Mouse (Mus musculus) cerebellum, adult 2 months (tissue): ENCODE results near the gene Ash1l. TPM values are rescaled to one million over a fixed set of nuclear protein-coding genes. Genes with fewer than 3 reads are reported as not detected.

Source experiments
- DNase-seq, 2 experiments: peaks; one replicate each; pipeline ENCODE4 v3.0.0; 2021
- H3K27ac ChIP-seq: fragments of 200-500 bp; 2 replicates; pipeline ENCODE4 v1.5.1; 2012; ENCODE audit warnings: low read length, control low read depth, inconsistent platforms; ENCODE audit not compliant: insufficient read depth
- H3K27me3 ChIP-seq: fragments of 200-500 bp; 2 replicates; pipeline ENCODE4 v1.6.1; 2012; ENCODE audit warnings: inconsistent platforms, mild to moderate bottlenecking, low read length, moderate library complexity; ENCODE audit not compliant: control insufficient read depth, insufficient read depth
- H3K4me1 ChIP-seq: fragments of 200-500 bp; 2 replicates; pipeline ENCODE4 v1.6.1; 2011; ENCODE audit warnings: low read length; ENCODE audit not compliant: control insufficient read depth, insufficient read depth
- H3K4me3 ChIP-seq: fragments of 200-500 bp; replicated peaks from 2 replicates; pipeline ENCODE3; 2011; ENCODE audit warnings: mild to moderate bottlenecking, low read depth, low read length, control low read depth; ENCODE audit not compliant: insufficient read depth
- CTCF ChIP-seq: fragments of 200-500 bp; IDR thresholded peaks from 2 replicates; pipeline ENCODE4 v1.5.1; 2011; ENCODE audit warnings: low read depth, mild to moderate bottlenecking, control low read depth, low read length, moderate library complexity, borderline replicate concordance; ENCODE audit not compliant: insufficient read depth
- POLR2A ChIP-seq: fragments of 200-500 bp; IDR thresholded peaks from 2 replicates; pipeline ENCODE4 v1.6.1; 2011; ENCODE audit warnings: low read length, control low read depth, borderline replicate concordance; ENCODE audit not compliant: insufficient read depth
- WGBS: fragments of 180-500 bp; shearing (Covaris S2); methylation state at CpG from one replicate; pipeline ENCODE4 v1.1.7; 2018; 5-methylcytosine and 5-hydroxymethylcytosine counted together
- polyA plus RNA-seq: library from polyadenylated mRNA; depleted of rRNA; stranded (reverse); fragments of >200 nt; gene quantifications from 2 replicates; pipeline ENCODE4 v1.2.3, GENCODE M21; 2012; rRNA removed

The Ash1l gene
- polyA plus RNA-seq, 1 experiment, result 32.2 TPM

DNA sequence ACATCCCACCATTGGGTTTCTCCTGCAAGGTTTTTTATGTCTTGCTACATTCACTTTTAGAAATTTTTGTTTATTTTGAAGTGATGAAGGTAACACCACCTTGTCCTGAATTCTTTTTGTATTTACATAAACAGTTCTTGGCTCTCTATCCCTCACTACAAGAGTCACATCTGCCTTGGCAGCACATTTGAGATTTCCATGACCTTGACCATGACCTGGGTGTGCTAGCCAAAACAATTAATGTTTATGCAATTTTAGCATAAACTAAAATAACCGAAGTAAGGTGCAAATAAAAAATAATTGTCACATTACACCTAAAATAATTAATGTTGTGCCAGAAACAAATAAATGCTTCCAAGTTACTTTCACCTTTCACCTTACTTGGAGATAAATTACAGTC, 157.7 kb downstream of the Ash1l start:
- Histone ChIP-seq H3K4me3 (no peak overlapping the region), H3K4me1 (no peaks in the 10 kb centered on the region), H3K27ac (no peak overlapping the region), H3K27me3 (no peaks in the 10 kb centered on the region; the same call in 1 of the 2 replicates)
- no peak for DNase-seq
- WGBS, result 51% methylated on average over 1 of the region's 1 CpGs
- TF ChIP-seq POLR2A, result no peak
- no peak for TF ChIP-seq CTCF

- Histone ChIP-seq H3K27ac (no peak overlapping the region), H3K4me1 (no peaks in the 10 kb centered on the region), H3K27me3 (no peaks in the 10 kb centered on the region; the same call in 1 of the 2 replicates), H3K4me3 (no peak overlapping the region)
- 91% methylated on average over 4 of the region's 4 CpGs for WGBS
- no peak for TF ChIP-seq POLR2A
- TF ChIP-seq CTCF, result no peak
- no peak for DNase-seq
Measured at GRCm38 (mm10) chr3:89113058-89113457, 162.6 kb downstream of the Ash1l start.

DNA sequence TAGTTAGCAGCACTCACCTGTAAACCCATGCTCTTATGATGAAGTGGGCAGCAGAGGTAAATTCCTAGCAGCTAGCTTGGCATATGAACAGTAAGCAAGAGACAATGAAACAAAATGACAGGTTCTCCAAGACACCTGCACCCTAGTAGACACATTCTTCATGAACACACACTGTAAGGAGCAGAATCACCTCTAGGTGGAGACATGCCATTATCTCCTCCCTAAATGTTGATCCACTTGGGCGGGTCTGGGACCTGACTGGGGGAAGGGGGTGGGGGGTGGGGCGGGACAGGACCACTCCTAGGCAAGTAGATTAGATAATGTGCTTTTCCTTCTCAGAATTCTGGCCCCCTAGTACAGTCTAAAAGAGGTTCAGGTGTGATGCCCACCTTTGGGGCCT, 165.1 kb downstream of the Ash1l start:
- Histone ChIP-seq H3K4me1 (no peaks in the 10 kb centered on the region), H3K27me3 (no peaks in the 10 kb centered on the region), H3K4me3 (no peak overlapping the region), H3K27ac (no peak overlapping the region)
- WGBS, result 4% methylated on average over 2 of the region's 2 CpGs
- peak in 1 of 2 experiments; percentile 38 for DNase-seq
- TF ChIP-seq POLR2A (no peak), CTCF (peak; percentile 46; the same call in 1 of the 2 replicates)

DNA sequence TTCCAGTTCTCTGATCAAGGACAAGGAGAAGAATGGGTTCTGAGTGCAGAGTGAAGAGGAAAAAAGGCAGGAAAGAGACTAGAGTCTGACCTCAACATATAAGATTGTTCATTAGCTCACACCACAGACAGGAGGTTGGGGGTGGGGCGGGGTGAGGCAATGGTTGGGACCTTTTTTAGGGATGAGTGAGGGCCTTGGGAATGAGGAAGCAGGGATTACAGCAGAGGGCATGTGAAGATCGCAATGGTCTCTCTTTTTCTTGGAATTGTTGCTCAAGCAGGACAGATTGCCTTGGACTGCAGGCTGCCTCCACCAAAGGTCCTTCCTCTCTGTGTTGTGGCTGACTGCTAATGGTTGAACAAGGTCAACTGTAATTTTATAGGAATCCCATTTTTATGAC, 172.9 kb downstream of the Ash1l start:
- no peak for DNase-seq
- Histone ChIP-seq H3K27ac (no peak overlapping the region), H3K4me1 (no peaks in the 10 kb centered on the region), H3K27me3 (no peaks in the 10 kb centered on the region), H3K4me3 (no peak overlapping the region)
- 79% methylated on average over 2 of the region's 2 CpGs for WGBS
- TF ChIP-seq POLR2A, result no peak
- no peak for TF ChIP-seq CTCF

- no peak overlapping the region for H3K27ac ChIP-seq
- no peak for DNase-seq
- no peak overlapping the region for H3K4me3 ChIP-seq
- no peak for TF ChIP-seq CTCF
- no peak for TF ChIP-seq POLR2A
- no peaks in the 10 kb centered on the region for H3K4me1 ChIP-seq
- 60% methylated on average over 3 of the region's 3 CpGs for WGBS
- no peaks in the 10 kb centered on the region for H3K27me3 ChIP-seq
Measured at GRCm38 (mm10) chr3:89124241-89124640, 173.8 kb downstream of the Ash1l start.

DNA sequence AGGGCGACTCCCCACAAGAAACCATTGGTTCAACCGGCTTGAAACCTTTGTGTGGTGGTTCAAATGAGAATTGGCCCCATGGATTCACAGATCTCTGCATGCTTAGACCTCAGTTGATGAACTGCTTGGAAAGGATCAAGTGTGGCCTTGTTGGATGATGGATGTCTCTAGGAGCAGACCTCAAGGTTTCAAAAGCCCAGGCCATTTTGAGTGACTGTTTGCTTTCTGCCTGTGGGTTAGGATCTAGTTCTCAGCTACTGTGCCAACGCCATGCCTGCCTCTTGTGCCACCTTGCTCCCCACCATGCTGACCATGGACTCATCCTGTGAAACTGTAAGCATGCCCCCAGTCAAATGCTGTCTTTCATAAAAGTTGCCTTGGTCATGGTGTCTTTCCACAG, 175.6 kb downstream of the Ash1l start:
- no peak for TF ChIP-seq CTCF
- no peak for TF ChIP-seq POLR2A
- 90% methylated on average over 3 of the region's 3 CpGs for WGBS
- no peak for DNase-seq
- Histone ChIP-seq H3K4me1 (no peaks in the 10 kb centered on the region), H3K4me3 (no peak overlapping the region), H3K27ac (no peak overlapping the region), H3K27me3 (no peaks in the 10 kb centered on the region)

Other genes with a start within 250 kb of the Ash1l start
- gene Rit1, start 233.8 kb upstream of the Ash1l start, polyA plus RNA-seq, result 57.3 and 64.3 TPM in 2 replicates
- gene Syt11, start 175.5 kb upstream of the Ash1l start, polyA plus RNA-seq, result 414 and 477 TPM in 2 replicates
- gene Gon4l, start 115.4 kb upstream of the Ash1l start, polyA plus RNA-seq, result 33.4 and 35.0 TPM in 2 replicates
- gene Msto1, start 36.6 kb upstream of the Ash1l start, polyA plus RNA-seq, result 37.0 and 38.3 TPM in 2 replicates
- gene Dap3, start 559 bp downstream of the Ash1l start, polyA plus RNA-seq, result 125 and 131 TPM in 2 replicates
- gene Rusc1, start 142.7 kb downstream of the Ash1l start, polyA plus RNA-seq, result 164 and 169 TPM in 2 replicates
- 0.03 TPM in 1 of 2 replicates, not detected in the other for gene Gm43738, start 150.5 kb downstream of the Ash1l start, polyA plus RNA-seq
- gene Fdps, start 151.3 kb downstream of the Ash1l start, polyA plus RNA-seq, result 107 and 113 TPM in 2 replicates
- gene Pklr, start 185.5 kb downstream of the Ash1l start, polyA plus RNA-seq, result 0.03 and 0.07 TPM in 2 replicates
- 13.0 and 14.6 TPM in 2 replicates for gene Hcn3, start 209.6 kb downstream of the Ash1l start, polyA plus RNA-seq
- gene Clk2, start 214.2 kb downstream of the Ash1l start, polyA plus RNA-seq, result 75.5 and 80.2 TPM in 2 replicates
- gene Scamp3, start 226.9 kb downstream of the Ash1l start, polyA plus RNA-seq, result 109 and 121 TPM in 2 replicates
- 86.8 and 97.7 TPM in 2 replicates for gene Fam189b, start 232.5 kb downstream of the Ash1l start, polyA plus RNA-seq